Mouse (Mus musculus) cerebellum, adult 9-10 months (tissue): ENCODE measurements around the gene Endog.
"Not testable (repeated sequence)": the region's sequence is repeated elsewhere in the genome, so short reads cannot be mapped to it uniquely, and the experiment has no call there.

ENCODE experiments used
- DNase-seq: peaks from one replicate; pipeline ENCODE4 v3.0.0; 2022

Gene Endog

GRCm38 (mm10) chr2:30171997-30172382, 697 bp downstream of the Endog start:
- no peak for DNase-seq

GRCm38 (mm10) chr2:30173541-30174240, 2.4 kb downstream of the Endog start:
- DNase-seq, result peak; percentile 54

- DNase-seq, result peak; percentile 43
These were observed 4.6 kb downstream of the Endog start for GRCm38 (mm10) chr2:30175897-30176296.

GRCm38 (mm10) chr2:30176561-30176960, 5.3 kb downstream of the Endog start:
- DNase-seq, result peak; percentile 66

GRCm38 (mm10) chr2:30177700-30178675, 6.7 kb downstream of the Endog start, which contains the start of gene Spout1:
Gene Spout1 (minus strand): TSS chr2:30178459.
- peak; percentile 94 for DNase-seq

GRCm38 (mm10) chr2:30178711-30179110, 7.4 kb downstream of the Endog start:
- not testable (repeated sequence) for DNase-seq

GRCm38 (mm10) chr2:30182424-30182823, 11.1 kb downstream of the Endog start:
- no peak for DNase-seq

GRCm38 (mm10) chr2:30183721-30184120, 12.4 kb downstream of the Endog start:
- no peak for DNase-seq

GRCm38 (mm10) chr2:30185276-30185675, 14.0 kb downstream of the Endog start:
- DNase-seq, result no peak

- DNase-seq, result no peak
These were observed 14.4 kb downstream of the Endog start for GRCm38 (mm10) chr2:30185681-30186080.

- no peak for DNase-seq
These were observed 20.7 kb downstream of the Endog start for GRCm38 (mm10) chr2:30191790-30192580.

GRCm38 (mm10) chr2:30194656-30195055, 23.4 kb downstream of the Endog start:
- no peak for DNase-seq

GRCm38 (mm10) chr2:30198021-30198420, 26.7 kb downstream of the Endog start:
- no peak for DNase-seq

GRCm38 (mm10) chr2:30199984-30200383, 28.7 kb downstream of the Endog start:
- no peak for DNase-seq

- DNase-seq, result no peak
These were observed 29.2 kb downstream of the Endog start for GRCm38 (mm10) chr2:30200388-30200925.

- no peak for DNase-seq
These were observed 32.1 kb downstream of the Endog start for GRCm38 (mm10) chr2:30203439-30203838.

GRCm38 (mm10) chr2:30205255-30205628, 33.9 kb downstream of the Endog start:
- DNase-seq, result no peak

- DNase-seq, result peak; percentile 93
These were observed 34.5 kb downstream of the Endog start, which contains the start of gene Kyat1 for GRCm38 (mm10) chr2:30205629-30206357. Gene Kyat1 (minus strand): TSS chr2:30205847.

- no peak for DNase-seq
These were observed 36.1 kb downstream of the Endog start for GRCm38 (mm10) chr2:30207401-30207800.

- no peak for DNase-seq
These were observed 36.6 kb downstream of the Endog start for GRCm38 (mm10) chr2:30207886-30208285.

GRCm38 (mm10) chr2:30211408-30212168, 40.3 kb downstream of the Endog start:
- no peak for DNase-seq
